Mouse (Mus musculus): ENCODE measurements around the gene Selenos.

Gene Selenos

GRCm38 (mm10) chr7:66120139-66120538, 40.7 kb downstream of the Selenos start:
- DNase-seq, result no peak

- no peak for DNase-seq
These were observed 41.4 kb downstream of the Selenos start for GRCm38 (mm10) chr7:66120702-66121396.

GRCm38 (mm10) chr7:66124551-66124968, 45.1 kb downstream of the Selenos start:
- DNase-seq, result no peak

GRCm38 (mm10) chr7:66125368-66125767, 45.9 kb downstream of the Selenos start:
- DNase-seq, result no peak

GRCm38 (mm10) chr7:66127951-66128645, 48.6 kb downstream of the Selenos start:
- no peak for DNase-seq

GRCm38 (mm10) chr7:66128857-66129256, 49.4 kb downstream of the Selenos start:
- DNase-seq, result no peak

GRCm38 (mm10) chr7:66130296-66130695, 50.8 kb downstream of the Selenos start:
- DNase-seq, result no peak

GRCm38 (mm10) chr7:66131776-66132421, 52.5 kb downstream of the Selenos start:
- no peak for DNase-seq

- no peak for DNase-seq
These were observed 54.7 kb downstream of the Selenos start for GRCm38 (mm10) chr7:66134154-66134553.

GRCm38 (mm10) chr7:66135644-66136043, 56.2 kb downstream of the Selenos start:
- no peak for DNase-seq

- DNase-seq, result no peak
These were observed 56.7 kb downstream of the Selenos start for GRCm38 (mm10) chr7:66136187-66136586.

GRCm38 (mm10) chr7:66137309-66137708, 57.9 kb downstream of the Selenos start:
- no peak for DNase-seq

GRCm38 (mm10) chr7:66138301-66138700, 58.9 kb downstream of the Selenos start:
- DNase-seq, result no peak

- no peak for DNase-seq
These were observed 59.4 kb downstream of the Selenos start for GRCm38 (mm10) chr7:66138878-66139277.
